Mouse (Mus musculus) ES-E14 (cell line): ENCODE data around the gene Dnajc4.

Experiments used
- MAFK ChIP-seq: IDR thresholded peaks from 2 replicates; pipeline ENCODE4 v1.6.1; 2014; ENCODE audit warnings: mild to moderate bottlenecking, low read depth, low read length, inconsistent platforms; ENCODE audit not compliant: insufficient read depth
- ZC3H11A ChIP-seq: IDR thresholded peaks from 2 replicates; pipeline ENCODE4 v1.6.1; 2012; ENCODE audit warnings: low read depth, mild to moderate bottlenecking, inconsistent platforms, low read length, borderline replicate concordance
- ZNF384 ChIP-seq: IDR thresholded peaks from 2 replicates; pipeline ENCODE4 v1.6.1; 2012; ENCODE audit warnings: low read depth, low read length, inconsistent platforms

GRCm38 (mm10) chr19:6956461-6956860 lies 35.9 kb downstream of the Dnajc4 start:
- TF ChIP-seq ZC3H11A, result no peak
- no peak for TF ChIP-seq MAFK
- TF ChIP-seq ZNF384, result no peak
